ENCODE assay signal across 19 mouse cellular contexts in genomic region chr3:147019506-147019905, GRCm38 (mm10).
"Had no signal": no experiment of that assay in that cellular context is flagged by ENCODE, and none has a peak within 500 bp of the region (broad histone marks: within the 10 kb centered on the region; RNA-seq: fewer than 3 reads in every experiment).

No protein-coding gene starts in this region.

- H3K27ac ChIP-seq: midbrain, embryonic 10.5 days; midbrain, embryonic 12.5 days; neural tube, embryonic 13.5 days; neural tube, embryonic 15.5 days had no signal

- H3K36me3 ChIP-seq: midbrain, embryonic 10.5 days; midbrain, embryonic 12.5 days; neural tube, embryonic 13.5 days; neural tube, embryonic 15.5 days had no signal

- H3K9ac ChIP-seq: lung, embryonic 14.5 days; midbrain, embryonic 12.5 days; neural tube, embryonic 13.5 days; neural tube, embryonic 15.5 days had no signal

- H3K27me3 ChIP-seq: midbrain, embryonic 12.5 days; neural tube, embryonic 13.5 days; neural tube, embryonic 15.5 days had no signal

- ATAC-seq: midbrain, embryonic 16.5 days had no signal

- H3K4me2 ChIP-seq: lung, embryonic 14.5 days; midbrain, embryonic 12.5 days; neural tube, embryonic 13.5 days; neural tube, embryonic 15.5 days had no signal

- H3K4me1 ChIP-seq: midbrain, embryonic 10.5 days; midbrain, embryonic 12.5 days; neural tube, embryonic 13.5 days; neural tube, embryonic 15.5 days had no signal

- H3K4me3 ChIP-seq: midbrain, embryonic 10.5 days; midbrain, embryonic 12.5 days; myocyte; neural tube, embryonic 13.5 days; neural tube, embryonic 15.5 days had no signal

- H3K9me3 ChIP-seq: midbrain, embryonic 10.5 days; midbrain, embryonic 12.5 days; neural tube, embryonic 13.5 days; neural tube, embryonic 15.5 days had no signal

- DNase-seq: lung, adult 18-20 months; lung, embryonic 14.5 days; lung, postnatal 10 days; lung, postnatal 4 days; midbrain, embryonic 14.5 days; retina, postnatal 1 day; right cerebral cortex, adult 18-20 months; right cerebral cortex, postnatal 25 days; right cerebral cortex, postnatal 4 days; spleen, adult 18-20 months; thymus, adult 18-20 months; thymus, postnatal 14 days; thymus, postnatal 36 days had no signal
